Mouse (Mus musculus): Measurements from ENCODE around the gene Olfr71. TPM values are rescaled to one million over a fixed set of nuclear protein-coding genes. Genes with fewer than 3 reads are reported as not detected.

Olfr71 gene
- polyA plus RNA-seq, 1 experiment from 2014 or later = not detected

GRCm38 (mm10) chr4:43722191-43722590, 12.1 kb upstream of the Olfr71 start:
- Histone ChIP-seq H3K9ac (replicated peaks; ENCODE audit: low read depth, low read length) (no peak overlapping the region), H3K4me1 (replicated peaks; ENCODE audit: control insufficient read depth, insufficient read depth, low read length) (peaks cover 10% of the 10 kb centered on the region), H3K4me3 (replicated peaks; ENCODE audit: low read length) (no peak overlapping the region), H3K36me3 (ENCODE audit: control insufficient read depth, insufficient read depth) (no peaks in the 10 kb centered on the region), H3K27ac (ENCODE audit: low read length) (peak overlapping the region; percentile 41), H3K4me2 (ENCODE audit: low read length) (no peak overlapping the region), H3K9me3 (ENCODE audit: control insufficient read depth, low read length) (no peaks in the 10 kb centered on the region), H3K27me3 (replicated peaks; ENCODE audit: control insufficient read depth, insufficient read depth, low read length) (no peaks in the 10 kb centered on the region)
- WGBS = 68% methylated on average over 4 of the region's 4 CpGs
- ATAC-seq = no peak

GRCm38 (mm10) chr4:43720491-43721228, 10.6 kb upstream of the Olfr71 start:
- peak; percentile 55 for ATAC-seq

GRCm38 (mm10) chr4:43713652-43714219, 3.7 kb upstream of the Olfr71 start:
- H3K27me3 ChIP-seq (replicated peaks; ENCODE audit: control insufficient read depth, insufficient read depth, low read length) = no peaks in the 10 kb centered on the region
- WGBS = 31% methylated on average over 7 of the region's 7 CpGs
- no peaks in the 10 kb centered on the region for H3K36me3 ChIP-seq (ENCODE audit: control insufficient read depth, insufficient read depth)
- no peaks in the 10 kb centered on the region for H3K9me3 ChIP-seq (ENCODE audit: control insufficient read depth, low read length)
- H3K4me3 ChIP-seq (replicated peaks; ENCODE audit: low read length) = no peak overlapping the region
- peaks cover 4% of the 10 kb centered on the region for H3K4me1 ChIP-seq (replicated peaks; ENCODE audit: control insufficient read depth, insufficient read depth, low read length)
- H3K9ac ChIP-seq (replicated peaks; ENCODE audit: low read depth, low read length) = no peak overlapping the region
- no peak overlapping the region for H3K4me2 ChIP-seq (ENCODE audit: low read length)
- no peak overlapping the region for H3K27ac ChIP-seq (ENCODE audit: low read length)
- ATAC-seq = no peak

More at GRCm38 (mm10) chr4:43720491-43721228, 10.6 kb upstream of the Olfr71 start:
- Histone ChIP-seq H3K9ac (replicated peaks; ENCODE audit: low read depth, low read length) (no peak overlapping the region), H3K4me3 (replicated peaks; ENCODE audit: low read length) (no peak overlapping the region), H3K27ac (ENCODE audit: low read length) (peak overlapping the region; percentile 71), H3K4me2 (ENCODE audit: low read length) (no peak overlapping the region), H3K36me3 (ENCODE audit: control insufficient read depth, insufficient read depth) (no peaks in the 10 kb centered on the region), H3K27me3 (replicated peaks; ENCODE audit: control insufficient read depth, insufficient read depth, low read length) (no peaks in the 10 kb centered on the region), H3K4me1 (replicated peaks; ENCODE audit: control insufficient read depth, insufficient read depth, low read length) (peaks cover 10% of the 10 kb centered on the region), H3K9me3 (ENCODE audit: control insufficient read depth, low read length) (no peaks in the 10 kb centered on the region)
- 42% methylated on average over 15 of the region's 16 CpGs for WGBS

GRCm38 (mm10) chr4:43711821-43712220, 1.8 kb upstream of the Olfr71 start:
- no peak for ATAC-seq
- H3K9me3 ChIP-seq (ENCODE audit: control insufficient read depth, low read length) = no peaks in the 10 kb centered on the region
- no peak overlapping the region for H3K4me2 ChIP-seq (ENCODE audit: low read length)
- no peak overlapping the region for H3K27ac ChIP-seq (ENCODE audit: low read length)
- H3K27me3 ChIP-seq (replicated peaks; ENCODE audit: control insufficient read depth, insufficient read depth, low read length) = no peaks in the 10 kb centered on the region
- 0% methylated on average over 2 of the region's 2 CpGs for WGBS
- H3K36me3 ChIP-seq (ENCODE audit: control insufficient read depth, insufficient read depth) = no peaks in the 10 kb centered on the region
- no peak overlapping the region for H3K4me3 ChIP-seq (replicated peaks; ENCODE audit: low read length)
- H3K4me1 ChIP-seq (replicated peaks; ENCODE audit: control insufficient read depth, insufficient read depth, low read length) = peaks cover 4% of the 10 kb centered on the region
- no peak overlapping the region for H3K9ac ChIP-seq (replicated peaks; ENCODE audit: low read depth, low read length)

GRCm38 (mm10) chr4:43705991-43706390, 4.1 kb downstream of the Olfr71 start:
- H3K9me3 ChIP-seq (ENCODE audit: control insufficient read depth, low read length) = no peaks in the 10 kb centered on the region
- H3K4me3 ChIP-seq (replicated peaks; ENCODE audit: low read length) = no peak overlapping the region
- H3K4me1 ChIP-seq (replicated peaks; ENCODE audit: control insufficient read depth, insufficient read depth, low read length) = no peaks in the 10 kb centered on the region
- 89% methylated on average over 13 of the region's 13 CpGs for WGBS
- H3K36me3 ChIP-seq (ENCODE audit: control insufficient read depth, insufficient read depth) = no peaks in the 10 kb centered on the region
- ATAC-seq = no peak
- no peaks in the 10 kb centered on the region for H3K27me3 ChIP-seq (replicated peaks; ENCODE audit: control insufficient read depth, insufficient read depth, low read length)
- H3K4me2 ChIP-seq (ENCODE audit: low read length) = no peak overlapping the region
- H3K27ac ChIP-seq (ENCODE audit: low read length) = no peak overlapping the region
- H3K9ac ChIP-seq (replicated peaks; ENCODE audit: low read depth, low read length) = no peak overlapping the region

- H3K27me3 ChIP-seq (replicated peaks; ENCODE audit: control insufficient read depth, insufficient read depth, low read length) = no peaks in the 10 kb centered on the region
- H3K36me3 ChIP-seq (ENCODE audit: control insufficient read depth, insufficient read depth) = no peaks in the 10 kb centered on the region
- 82% methylated on average over 8 of the region's 8 CpGs for WGBS
- H3K4me1 ChIP-seq (replicated peaks; ENCODE audit: control insufficient read depth, insufficient read depth, low read length) = no peaks in the 10 kb centered on the region
- ATAC-seq = no peak
- no peaks in the 10 kb centered on the region for H3K9me3 ChIP-seq (ENCODE audit: control insufficient read depth, low read length)
- H3K4me2 ChIP-seq (ENCODE audit: low read length) = no peak overlapping the region
- no peak overlapping the region for H3K27ac ChIP-seq (ENCODE audit: low read length)
- H3K9ac ChIP-seq (replicated peaks; ENCODE audit: low read depth, low read length) = no peak overlapping the region
- no peak overlapping the region for H3K4me3 ChIP-seq (replicated peaks; ENCODE audit: low read length)
Observed at GRCm38 (mm10) chr4:43703851-43704250, 6.2 kb downstream of the Olfr71 start.

- no peak overlapping the region for H3K9ac ChIP-seq (replicated peaks; ENCODE audit: low read depth, low read length)
- 74% methylated on average over 6 of the region's 6 CpGs for WGBS
- H3K4me2 ChIP-seq (ENCODE audit: low read length) = no peak overlapping the region
- no peaks in the 10 kb centered on the region for H3K27me3 ChIP-seq (replicated peaks; ENCODE audit: control insufficient read depth, insufficient read depth, low read length)
- no peak overlapping the region for H3K27ac ChIP-seq (ENCODE audit: low read length)
- H3K4me3 ChIP-seq (replicated peaks; ENCODE audit: low read length) = no peak overlapping the region
- no peaks in the 10 kb centered on the region for H3K4me1 ChIP-seq (replicated peaks; ENCODE audit: control insufficient read depth, insufficient read depth, low read length)
- no peak for ATAC-seq
- H3K9me3 ChIP-seq (ENCODE audit: control insufficient read depth, low read length) = no peaks in the 10 kb centered on the region
- H3K36me3 ChIP-seq (ENCODE audit: control insufficient read depth, insufficient read depth) = no peaks in the 10 kb centered on the region
Observed at GRCm38 (mm10) chr4:43703439-43703838, 6.6 kb downstream of the Olfr71 start.

- H3K4me3 ChIP-seq (replicated peaks; ENCODE audit: low read length) = no peak within 1 kb of the TSS
- ATAC-seq = no peak
- no peaks in the 10 kb centered on the region for H3K4me1 ChIP-seq (replicated peaks; ENCODE audit: control insufficient read depth, insufficient read depth, low read length)
- no peak within 1 kb of the TSS for H3K27ac ChIP-seq (ENCODE audit: low read length)
- H3K9ac ChIP-seq (replicated peaks; ENCODE audit: low read depth, low read length) = no peak within 1 kb of the TSS
- no peaks in the 10 kb centered on the region for H3K36me3 ChIP-seq (ENCODE audit: control insufficient read depth, insufficient read depth)
- H3K4me2 ChIP-seq (ENCODE audit: low read length) = no peak within 1 kb of the TSS
- WGBS = 95% methylated on average over 6 of the region's 6 CpGs
- H3K9me3 ChIP-seq (ENCODE audit: control insufficient read depth, low read length) = no peaks in the 10 kb centered on the region
- H3K27me3 ChIP-seq (replicated peaks; ENCODE audit: control insufficient read depth, insufficient read depth, low read length) = no peaks in the 10 kb centered on the region
Observed at GRCm38 (mm10) chr4:43700707-43701106, 9.3 kb downstream of the Olfr71 start, which contains the start of gene Olfr70. Olfr70 (minus strand) TSS chr4:43700807.

GRCm38 (mm10) chr4:43696561-43696960, 13.5 kb downstream of the Olfr71 start:
- Histone ChIP-seq H3K4me3 (replicated peaks; ENCODE audit: low read length) (no peak overlapping the region), H3K9me3 (ENCODE audit: control insufficient read depth, low read length) (no peaks in the 10 kb centered on the region), H3K27me3 (replicated peaks; ENCODE audit: control insufficient read depth, insufficient read depth, low read length) (no peaks in the 10 kb centered on the region), H3K36me3 (ENCODE audit: control insufficient read depth, insufficient read depth) (no peaks in the 10 kb centered on the region), H3K27ac (ENCODE audit: low read length) (no peak overlapping the region), H3K9ac (replicated peaks; ENCODE audit: low read depth, low read length) (no peak overlapping the region), H3K4me1 (replicated peaks; ENCODE audit: control insufficient read depth, insufficient read depth, low read length) (no peaks in the 10 kb centered on the region), H3K4me2 (ENCODE audit: low read length) (no peak overlapping the region)
- peak; percentile 61 for ATAC-seq
- WGBS = 62% methylated on average over 13 of the region's 13 CpGs
